Mouse (Mus musculus) urinary bladder, postnatal 36 days (tissue): ENCODE measurements around the gene Cend1.
"Not testable (repeated sequence)": the region's sequence is repeated elsewhere in the genome, so short reads cannot be mapped to it uniquely, and the experiment has no call there.

Source experiments
- DNase-seq, 2 experiments: peaks; one replicate each; pipeline ENCODE4 v3.0.0; 2022; ENCODE audit warnings: low spot score in 2 of 2, mixed read lengths in 1 of 2

Cend1 gene

DNA sequence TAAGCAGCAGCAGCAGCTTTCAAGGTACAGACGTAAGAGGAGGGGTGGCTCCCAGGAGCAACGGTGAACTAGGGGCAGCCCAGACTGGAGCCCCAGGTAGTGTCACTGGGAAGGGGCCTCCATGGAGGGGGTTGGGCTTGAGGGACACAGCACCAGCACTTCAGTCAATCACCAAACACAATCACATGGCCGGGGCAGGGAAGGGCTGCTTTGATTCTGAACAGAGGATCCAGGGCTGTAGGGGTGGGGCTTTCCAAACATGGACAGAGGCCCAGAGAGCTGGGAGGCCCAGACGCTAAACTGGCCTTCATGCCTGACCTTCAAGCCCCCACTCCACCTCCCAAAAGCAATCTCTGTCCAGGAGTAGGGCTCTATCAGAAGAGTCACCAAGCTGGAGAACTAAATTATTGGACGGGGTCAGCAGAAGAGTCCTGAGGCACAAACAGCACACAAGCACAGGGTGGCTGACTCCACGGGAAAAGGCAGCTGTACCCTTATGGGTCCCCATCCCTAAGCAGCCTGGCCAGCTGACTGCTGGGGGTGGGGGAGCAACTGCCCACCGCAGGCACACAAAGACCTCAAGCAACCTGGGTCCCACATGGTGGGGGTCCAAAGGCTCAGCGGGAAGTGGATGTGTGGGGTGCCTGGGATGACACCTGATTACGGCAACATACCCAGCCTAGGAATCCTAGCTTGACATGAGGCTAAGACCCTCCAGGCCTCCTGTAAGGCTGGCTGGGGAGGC is 721 bp upstream of the Cend1 start:
- no peak for DNase-seq

DNA sequence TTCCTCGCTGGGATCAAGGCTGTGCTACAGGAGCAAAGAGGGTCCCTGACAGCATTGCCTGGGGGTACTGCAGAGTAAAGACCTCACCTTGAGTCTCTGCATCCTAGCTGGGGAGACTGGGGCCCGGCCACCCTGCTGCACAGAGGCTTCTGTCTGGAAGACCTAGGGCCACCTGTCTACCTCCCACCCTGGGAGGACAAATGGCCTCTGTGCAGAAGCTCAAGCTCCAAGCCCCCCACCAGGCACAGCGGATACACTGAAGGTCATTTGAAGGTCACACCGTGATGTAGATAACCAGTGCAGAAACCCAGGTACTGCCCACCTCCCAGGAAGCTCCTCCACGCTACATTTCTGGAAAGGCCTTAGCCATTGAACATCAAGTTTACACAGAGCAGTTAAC is 590 bp downstream of the Cend1 start:
- DNase-seq = no peak

DNA sequence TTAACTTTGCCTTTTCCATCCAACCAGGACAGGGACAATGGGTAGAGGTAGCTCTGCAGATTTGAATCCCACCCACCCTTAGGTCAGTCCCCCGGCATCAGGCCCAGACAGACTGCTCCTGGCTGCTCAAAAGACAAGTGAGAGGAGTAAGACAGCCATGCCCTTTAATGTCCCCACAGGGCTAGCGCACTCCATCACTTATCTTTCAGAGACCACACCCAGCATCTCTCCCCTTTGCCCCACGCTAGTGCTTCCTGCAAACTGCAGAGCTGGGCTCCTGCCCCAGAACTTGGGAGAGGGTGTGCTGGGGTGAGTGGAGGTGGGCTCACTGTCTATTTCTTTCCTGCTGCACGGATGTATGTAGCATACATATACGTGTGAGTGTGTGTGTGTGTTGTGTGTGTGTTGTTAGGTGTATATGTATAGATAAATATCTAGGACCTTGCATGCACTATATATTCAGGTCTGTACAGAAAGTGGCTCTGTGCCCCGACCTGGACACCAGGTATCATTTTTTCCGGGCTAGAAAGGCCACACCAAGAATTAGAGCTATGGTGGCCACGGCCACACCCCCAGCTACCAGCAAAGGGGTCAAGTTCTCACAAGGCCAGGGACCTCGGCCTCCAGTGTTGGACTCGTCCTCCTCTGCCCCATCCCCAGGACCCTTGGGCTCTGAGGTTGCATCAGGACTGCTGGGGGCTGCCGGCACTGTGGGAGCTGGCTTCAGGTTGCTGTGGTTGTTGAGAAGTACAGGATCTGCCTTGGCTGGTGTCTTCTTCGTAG is 2.2 kb downstream of the Cend1 start:
- no peak for DNase-seq

DNA sequence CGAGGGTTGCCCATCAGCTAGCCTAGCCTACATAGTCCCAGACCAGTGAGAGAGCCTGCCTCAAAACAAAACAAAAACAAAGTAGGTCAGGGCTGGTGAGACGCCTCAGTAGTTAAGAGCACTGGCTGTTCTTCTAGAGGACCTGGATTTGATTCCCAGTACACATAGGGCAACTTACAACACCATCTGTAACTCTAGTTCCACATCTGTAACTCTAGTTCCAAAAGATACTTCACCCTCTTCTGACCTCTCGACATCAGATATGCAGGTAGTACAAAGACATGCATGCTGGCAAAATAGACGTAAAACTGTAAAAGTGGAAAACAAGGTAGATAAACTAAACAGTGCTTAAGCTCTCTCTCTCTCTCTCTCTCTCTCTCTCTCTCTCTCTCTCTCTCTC is 5.5 kb downstream of the Cend1 start:
- DNase-seq = no peak

DNA sequence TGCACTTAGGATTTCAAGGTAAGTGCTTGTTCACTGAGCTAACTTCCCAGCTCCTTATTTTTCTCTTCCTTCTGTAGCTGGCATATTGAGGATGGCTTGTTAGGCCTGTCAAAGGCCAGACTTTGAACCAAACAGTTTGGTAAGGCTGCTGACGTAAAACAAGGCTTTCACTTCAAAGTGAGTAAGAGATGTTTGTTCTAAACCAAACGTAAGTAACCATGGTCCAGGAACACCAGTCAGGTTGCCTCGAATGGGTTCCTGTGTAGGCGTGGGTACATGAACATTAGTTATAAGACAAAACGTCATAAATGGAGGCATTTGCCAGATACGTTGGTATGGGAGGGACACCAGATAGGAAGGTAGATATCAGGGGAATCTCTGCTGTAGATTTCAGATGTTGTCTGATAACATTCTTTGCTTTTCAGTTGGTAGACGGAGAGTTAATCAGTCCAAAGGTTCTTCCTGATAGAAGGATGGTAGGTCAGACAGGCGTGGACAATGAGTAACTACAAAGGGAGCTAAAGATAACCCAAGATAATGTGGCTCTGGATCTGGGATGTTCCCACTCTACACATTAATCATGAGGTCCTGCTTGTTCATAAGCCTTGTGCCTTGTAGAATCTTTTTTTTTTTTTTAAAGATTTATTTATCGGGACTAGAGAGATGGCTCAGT is 9.1 kb downstream of the Cend1 start:
- no peak for DNase-seq

DNA sequence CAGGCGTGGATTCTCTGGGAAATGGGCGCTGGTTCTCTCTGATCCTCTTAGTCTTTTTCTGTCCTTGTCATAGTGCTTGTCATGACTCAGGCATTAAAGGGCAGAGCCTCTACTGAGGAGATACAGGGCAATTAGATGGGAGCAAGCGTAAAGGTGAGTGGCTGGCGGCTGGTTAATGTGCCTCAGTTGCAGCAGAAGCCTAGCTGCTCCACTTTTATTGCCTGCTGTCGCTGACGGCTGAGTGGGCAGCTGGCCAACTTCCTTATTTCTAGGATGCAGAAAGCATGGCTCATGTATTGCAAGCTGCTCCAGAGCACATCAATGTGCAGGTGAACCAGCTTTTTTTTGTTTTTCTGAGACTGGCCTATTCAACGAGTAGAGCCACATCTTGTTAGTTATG is 10.3 kb downstream of the Cend1 start:
- no peak for DNase-seq

DNA sequence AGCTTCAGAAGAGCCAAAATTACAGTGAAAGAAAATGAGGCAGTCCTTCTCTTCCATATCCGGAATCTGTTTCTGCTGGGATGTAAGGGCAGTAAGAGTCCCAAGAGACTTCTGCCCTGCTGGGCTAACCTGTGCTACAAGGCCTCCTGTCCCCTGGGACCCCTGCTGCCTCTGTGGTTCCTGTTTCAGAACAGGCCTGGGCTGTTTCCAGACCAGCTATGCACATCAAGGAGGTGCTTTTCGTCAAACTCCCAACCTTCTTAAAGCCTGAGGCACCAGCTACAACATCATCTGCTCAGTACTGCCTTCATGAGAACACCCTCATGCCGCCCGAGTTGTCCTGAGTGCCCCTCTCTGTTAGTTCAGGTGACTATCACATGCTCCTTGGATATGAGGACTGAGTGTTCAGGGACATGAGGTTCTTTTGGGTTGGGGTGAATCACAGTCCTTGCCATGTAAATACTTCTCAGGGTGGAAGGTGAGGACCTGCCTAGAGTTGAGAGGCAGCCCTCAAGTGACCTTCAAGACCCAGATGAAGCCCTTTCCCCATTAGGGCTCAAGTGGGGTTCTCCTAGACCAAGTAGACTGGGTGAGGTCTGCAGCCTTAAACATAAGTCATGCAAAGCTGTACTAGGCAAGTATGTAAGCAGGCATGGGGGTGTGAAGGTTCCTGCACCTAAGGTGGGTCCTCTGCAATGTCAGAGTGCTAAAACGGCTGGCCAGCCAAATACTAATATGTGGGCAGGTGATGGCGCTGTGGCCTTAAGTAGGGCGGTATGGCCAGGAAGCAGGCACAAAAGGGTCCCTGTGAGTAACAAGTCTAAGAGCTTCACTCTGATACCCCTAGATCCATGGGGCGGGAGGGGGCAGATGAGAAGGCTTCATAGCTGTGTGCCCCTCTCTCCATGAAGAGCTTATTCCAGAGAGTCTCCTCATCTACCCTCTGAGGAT is 11.3 kb downstream of the Cend1 start:
- DNase-seq = no peak

DNA sequence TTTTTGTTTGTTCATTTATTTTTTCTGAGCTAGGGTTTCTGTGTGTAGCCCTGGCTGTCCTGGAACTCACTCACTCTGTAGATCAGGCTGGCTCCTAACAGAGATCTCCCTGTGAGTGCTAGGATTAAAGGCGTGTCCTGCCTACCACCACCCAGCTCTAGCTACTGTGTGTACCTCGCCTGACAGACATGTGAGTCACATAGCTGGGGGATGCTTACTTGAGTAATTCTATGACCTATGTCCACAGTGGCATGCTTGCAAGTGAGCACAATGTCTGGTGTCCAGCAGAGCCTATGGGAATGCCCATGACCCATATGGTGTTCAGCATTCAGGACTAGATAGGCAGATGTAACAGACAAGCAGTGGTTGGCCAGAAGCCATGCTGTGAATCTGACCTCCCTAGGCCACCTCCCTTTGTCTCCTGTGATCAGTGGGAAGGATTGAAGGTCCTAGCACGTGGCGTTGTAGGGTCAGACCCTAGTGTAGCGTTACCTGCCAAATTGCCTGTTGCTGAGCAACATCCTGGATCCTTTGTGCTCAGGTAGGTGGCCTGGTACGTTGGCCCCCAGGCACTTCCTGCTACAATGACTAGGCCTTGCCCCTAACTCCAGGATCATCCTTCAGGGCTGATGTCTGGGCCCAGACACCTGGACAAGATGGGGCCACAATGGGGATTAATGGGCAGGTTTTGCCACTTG is 13.0 kb downstream of the Cend1 start:
- no peak for DNase-seq

DNA sequence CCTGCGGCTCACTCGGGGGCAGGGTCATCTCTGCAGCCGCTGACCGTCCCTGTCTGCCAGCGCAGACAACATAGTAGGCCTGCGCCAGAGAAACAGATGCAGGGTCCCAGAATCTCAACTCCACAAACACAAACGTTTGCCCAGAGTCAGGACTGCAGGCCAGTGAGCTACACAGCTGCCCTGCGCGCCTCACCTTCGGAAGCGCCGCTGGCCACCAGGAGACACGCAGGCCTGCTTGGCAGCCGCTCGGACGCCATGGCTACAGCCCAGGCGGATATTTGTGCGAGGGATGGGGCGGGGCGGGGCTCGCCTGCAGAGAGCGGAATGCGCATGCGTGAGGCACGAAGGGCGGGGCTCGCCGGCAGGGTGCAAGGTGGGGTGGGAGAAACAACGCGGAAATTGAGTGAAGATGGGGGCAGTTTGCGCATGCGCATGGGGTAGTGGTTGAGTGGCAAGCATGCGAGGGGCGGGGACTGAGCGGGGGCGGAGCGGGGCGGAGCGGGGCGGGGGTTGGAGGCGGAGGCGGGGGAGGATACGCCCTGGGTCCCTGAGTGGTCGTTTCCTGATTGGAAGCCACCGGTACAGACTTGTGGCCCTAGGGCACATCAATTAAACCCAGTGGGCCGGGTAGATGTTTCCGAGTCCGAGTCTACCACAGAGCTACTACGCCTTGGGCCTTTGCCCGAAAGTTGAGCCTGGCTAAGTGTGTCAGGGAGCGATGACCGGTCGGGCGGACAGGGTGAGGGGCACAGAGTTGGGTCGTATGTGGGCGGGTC is 15.3 kb downstream of the Cend1 start, which contains the start of gene Gatd1:
Gene Gatd1 (minus strand): TSS at position 328 of the 776 bp plus-strand sequence.
- peak; percentile 98 to 100 for DNase-seq

DNA sequence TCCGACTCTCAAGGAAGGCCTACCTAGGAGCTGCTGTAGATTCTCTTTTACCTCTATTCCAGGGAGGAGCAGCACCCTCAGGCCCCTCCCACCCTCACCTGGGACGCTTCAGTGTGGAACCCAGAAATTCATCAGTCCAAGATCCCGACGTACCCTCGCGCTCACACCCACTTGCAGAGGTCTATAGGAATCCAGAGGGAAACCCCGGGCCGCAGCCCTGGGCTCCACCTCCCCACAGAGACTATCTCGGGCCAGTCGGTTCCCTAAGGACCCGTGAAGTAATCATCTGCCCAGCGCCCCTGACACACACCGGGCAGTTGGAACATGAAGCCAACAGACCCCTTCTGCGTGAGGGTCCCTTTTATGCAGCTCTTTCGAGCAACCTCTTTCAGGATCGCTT is 16.0 kb downstream of the Cend1 start:
- no peak for DNase-seq

DNA sequence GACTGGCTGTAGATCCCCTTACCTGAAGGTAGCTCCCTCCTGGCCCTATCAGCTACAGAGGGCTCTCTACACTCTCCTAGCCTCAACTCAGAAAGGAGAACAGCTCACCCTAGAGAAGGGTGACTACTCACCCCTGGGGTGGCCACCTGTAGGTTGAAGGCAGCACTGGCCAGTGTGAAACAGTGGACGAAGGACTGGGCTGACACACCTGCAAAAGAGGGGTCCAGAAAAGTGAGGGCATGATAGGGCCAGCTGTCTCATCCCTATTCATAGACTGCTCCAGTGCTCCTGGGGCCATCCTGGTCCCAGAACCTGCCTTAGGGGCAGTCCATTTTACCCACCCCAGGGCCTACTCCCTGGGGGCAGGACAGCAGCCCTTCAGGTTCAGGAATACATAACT is 17.6 kb downstream of the Cend1 start:
- no peak for DNase-seq

DNA sequence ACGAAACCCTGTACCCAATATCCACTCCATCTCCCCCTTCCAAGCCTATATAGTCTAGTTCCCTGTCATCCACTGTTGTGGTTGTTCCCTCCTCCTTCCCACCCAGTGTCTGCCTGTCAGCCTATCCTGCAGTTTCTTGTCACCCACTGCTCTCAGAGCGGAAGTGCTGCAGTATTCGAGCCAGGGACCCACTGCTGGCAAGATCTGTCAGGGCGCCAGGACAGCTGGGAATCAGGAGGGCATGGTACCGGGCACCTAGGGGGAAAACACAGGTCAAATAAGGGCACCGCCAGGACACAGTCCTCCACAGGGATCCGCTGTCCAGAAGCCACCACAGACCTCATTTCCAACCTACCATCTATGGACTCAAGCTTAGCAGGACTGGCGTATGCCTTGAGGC is 18.7 kb downstream of the Cend1 start:
- DNase-seq = no peak

DNA sequence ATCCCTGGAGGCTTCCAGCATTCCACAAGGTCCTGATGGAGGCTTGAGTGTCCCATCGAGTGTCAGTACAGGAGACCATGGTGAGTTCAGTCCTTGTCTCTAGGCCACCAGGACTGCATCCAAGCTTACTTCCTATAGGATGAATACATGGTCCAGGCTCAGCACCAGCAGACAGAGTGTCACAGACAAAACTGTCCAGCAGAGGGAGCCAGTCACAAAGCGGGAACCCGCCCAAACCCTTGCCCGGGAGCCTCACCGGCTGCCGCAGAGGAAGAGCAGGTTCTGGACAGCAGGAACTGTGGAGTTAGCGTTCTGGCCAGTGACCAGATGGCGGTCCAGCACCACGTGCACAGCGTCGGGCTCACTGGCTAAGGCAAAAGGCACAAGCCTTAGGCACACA is 20.5 kb downstream of the Cend1 start:
- DNase-seq = peak; percentile 86 to 87

DNA sequence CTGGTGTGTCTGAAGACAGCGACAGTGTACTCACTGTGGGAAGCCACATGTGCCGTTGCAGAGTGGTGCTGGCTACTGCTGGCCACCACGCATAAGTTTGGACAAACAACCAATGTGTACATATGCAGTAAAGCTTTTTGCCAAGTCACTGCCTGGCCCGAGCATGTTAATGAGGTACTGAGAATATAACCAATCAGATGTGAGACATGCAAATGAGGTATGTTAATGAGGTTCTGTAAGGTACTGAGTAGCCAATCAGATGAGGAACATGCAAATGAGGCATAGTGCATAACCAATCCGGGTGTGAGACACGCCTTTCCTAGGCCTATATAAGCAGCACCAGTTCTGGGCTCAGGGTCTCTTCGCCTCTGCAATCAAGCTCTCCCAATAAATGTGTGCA is 21.6 kb downstream of the Cend1 start:
- not testable (repeated sequence) for DNase-seq

DNA sequence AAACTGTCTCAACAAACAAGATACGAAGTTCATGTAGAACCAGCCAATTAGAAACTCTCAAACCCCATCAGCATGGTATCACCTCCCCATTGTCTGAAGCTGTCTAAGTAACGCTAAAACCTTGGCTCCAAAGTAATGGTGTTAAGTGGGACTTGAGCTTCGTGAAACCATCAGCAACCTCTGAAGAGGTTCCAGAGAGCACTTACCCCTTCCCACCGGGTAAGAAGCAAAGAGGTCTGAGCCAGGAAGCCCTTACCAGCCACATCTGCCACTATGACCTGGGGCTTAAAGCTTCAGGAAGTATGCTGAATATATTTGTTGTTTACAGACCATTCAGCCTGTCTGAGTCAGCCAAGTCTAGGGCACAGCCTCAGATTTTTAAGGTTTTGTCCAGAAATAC is 23.8 kb downstream of the Cend1 start:
- DNase-seq = no peak

DNA sequence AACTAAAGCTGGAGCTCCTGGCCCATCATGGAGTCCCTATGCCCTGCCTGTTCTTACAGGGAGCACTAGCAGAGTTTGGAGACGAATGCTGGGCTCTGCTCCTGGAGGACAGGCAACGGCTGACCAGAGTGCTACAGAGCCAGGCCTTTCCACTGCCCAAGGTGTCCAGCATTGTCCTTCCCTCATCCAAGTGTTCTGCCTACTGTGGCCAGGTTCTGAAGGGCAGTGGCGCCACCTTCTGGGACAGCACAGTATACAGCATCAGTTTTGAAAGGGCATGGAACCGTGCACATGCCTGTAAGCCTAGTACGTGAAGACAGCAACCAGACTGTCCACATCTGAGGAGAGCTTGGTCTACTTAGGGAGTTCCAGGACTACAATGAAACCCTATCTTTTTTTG is 26.0 kb downstream of the Cend1 start:
- peak in 1 of 2 experiments; percentile 51 for DNase-seq

DNA sequence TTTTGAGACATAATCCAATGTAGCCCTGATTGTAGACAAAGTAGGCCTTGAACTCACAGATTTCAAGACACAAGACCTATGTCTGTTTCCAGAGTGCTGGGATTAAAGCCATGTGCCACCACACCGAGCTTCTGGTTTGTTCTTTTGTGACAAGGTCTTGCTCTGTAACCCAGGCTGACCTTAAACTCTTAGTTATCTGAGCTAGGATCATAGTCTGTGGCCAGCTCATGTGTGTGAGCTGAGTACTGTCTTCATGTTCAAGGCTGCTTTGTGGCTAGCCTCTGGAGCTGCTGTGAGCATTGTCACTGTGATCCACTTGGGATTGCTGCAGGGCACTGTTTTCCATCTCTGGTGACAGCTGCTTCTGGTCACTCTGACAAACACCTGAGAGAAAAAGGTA is 33.9 kb downstream of the Cend1 start:
- DNase-seq = no peak

DNA sequence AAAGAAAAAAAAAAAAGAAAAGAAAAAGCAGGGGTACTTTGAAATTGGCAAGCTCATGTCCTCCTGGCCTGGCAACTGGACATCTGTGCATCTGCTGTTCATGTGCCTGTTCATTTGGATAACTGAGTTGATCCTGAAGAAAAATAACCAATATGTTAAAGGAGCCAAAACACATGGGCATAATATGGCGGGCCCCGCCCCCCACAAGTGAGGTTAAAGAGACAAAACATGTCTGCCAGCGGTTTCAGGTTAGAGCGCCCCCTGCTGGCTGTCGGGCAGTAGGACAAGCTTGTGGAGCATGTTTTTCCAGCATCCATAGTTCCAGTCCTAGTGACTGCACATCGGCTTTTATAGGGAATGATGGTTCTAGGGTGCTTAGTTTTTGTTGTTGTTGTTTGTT is 34.5 kb downstream of the Cend1 start:
- peak in 1 of 2 experiments; percentile 61 for DNase-seq

DNA sequence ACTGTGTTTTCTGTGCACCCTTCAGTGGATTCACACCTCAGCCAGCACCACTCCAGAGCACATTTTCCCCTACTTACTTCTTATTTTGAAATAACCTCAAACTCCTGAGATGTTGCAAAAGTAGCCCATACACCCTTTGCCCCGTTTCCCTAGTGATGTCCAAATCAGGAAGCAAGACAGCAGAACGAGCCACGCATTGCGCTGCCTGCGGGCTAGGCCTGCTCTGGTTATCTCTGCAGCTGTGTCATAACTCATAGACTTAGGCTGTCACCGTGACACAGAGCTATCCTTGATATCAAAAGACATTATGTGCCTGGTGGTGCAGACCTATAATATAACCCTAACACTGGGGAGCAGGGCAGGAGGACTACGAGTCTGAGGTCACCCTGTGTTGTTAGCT is 35.1 kb downstream of the Cend1 start:
- DNase-seq = peak in 1 of 2 experiments; percentile 34
